Mouse (Mus musculus): ENCODE results near the gene Ushbp1.
"Not testable (repeated sequence)": the region's sequence is repeated elsewhere in the genome, so short reads cannot be mapped to it uniquely, and the experiment has no call there.

Gene Ushbp1

GRCm38 (mm10) chr8:71395629-71396028, at the start of gene Ushbp1:
Gene Ushbp1 (minus strand): TSS chr8:71395802.
- DNase-seq (ENCODE audit: low spot score) = no peak

GRCm38 (mm10) chr8:71445096-71445495, 49.5 kb upstream of the Ushbp1 start:
- no peak for DNase-seq (ENCODE audit: low spot score)

- DNase-seq (ENCODE audit: low spot score) = peak; percentile 85
Measured at GRCm38 (mm10) chr8:71441404-71441803, 45.8 kb upstream of the Ushbp1 start.

GRCm38 (mm10) chr8:71437041-71437440, 41.4 kb upstream of the Ushbp1 start:
- DNase-seq (ENCODE audit: low spot score) = no peak

GRCm38 (mm10) chr8:71432935-71433334, 37.3 kb upstream of the Ushbp1 start:
- DNase-seq (ENCODE audit: low spot score) = not testable (repeated sequence)

GRCm38 (mm10) chr8:71422121-71422520, 26.5 kb upstream of the Ushbp1 start:
- DNase-seq (ENCODE audit: low spot score) = no peak

- no peak for DNase-seq (ENCODE audit: low spot score)
Measured at GRCm38 (mm10) chr8:71411535-71412273, 16.1 kb upstream of the Ushbp1 start.

- no peak for DNase-seq (ENCODE audit: low spot score)
Measured at GRCm38 (mm10) chr8:71408231-71408630, 12.6 kb upstream of the Ushbp1 start.

GRCm38 (mm10) chr8:71407441-71407840, 11.8 kb upstream of the Ushbp1 start:
- DNase-seq (ENCODE audit: low spot score) = no peak

- DNase-seq (ENCODE audit: low spot score) = peak; percentile 79
Measured at GRCm38 (mm10) chr8:71406099-71407015, 10.8 kb upstream of the Ushbp1 start.

GRCm38 (mm10) chr8:71405401-71406098, 9.9 kb upstream of the Ushbp1 start, which contains the start of gene Ankle1:
Gene Ankle1 (plus strand): TSS chr8:71406010.
- DNase-seq (ENCODE audit: low spot score) = peak; percentile 98

- peak; percentile 47 for DNase-seq (ENCODE audit: low spot score)
Measured at GRCm38 (mm10) chr8:71404951-71405351, 9.3 kb upstream of the Ushbp1 start.

- no peak for DNase-seq (ENCODE audit: low spot score)
Measured at GRCm38 (mm10) chr8:71404011-71404410, 8.4 kb upstream of the Ushbp1 start.

GRCm38 (mm10) chr8:71403107-71403885, 7.7 kb upstream of the Ushbp1 start:
- no peak for DNase-seq (ENCODE audit: low spot score)

GRCm38 (mm10) chr8:71402446-71402964, 6.9 kb upstream of the Ushbp1 start:
- DNase-seq (ENCODE audit: low spot score) = no peak

- DNase-seq (ENCODE audit: low spot score) = no peak
Measured at GRCm38 (mm10) chr8:71401454-71401853, 5.9 kb upstream of the Ushbp1 start.

GRCm38 (mm10) chr8:71400826-71401225, 5.2 kb upstream of the Ushbp1 start:
- DNase-seq (ENCODE audit: low spot score) = no peak

- DNase-seq (ENCODE audit: low spot score) = no peak
Measured at GRCm38 (mm10) chr8:71397701-71398100, 2.1 kb upstream of the Ushbp1 start.

GRCm38 (mm10) chr8:71396639-71397305, 1.2 kb upstream of the Ushbp1 start, which contains the start of gene Babam1:
Gene Babam1 (plus strand): TSS chr8:71396861.
- DNase-seq (ENCODE audit: low spot score) = peak; percentile 98

- no peak for DNase-seq (ENCODE audit: low spot score)
Measured at GRCm38 (mm10) chr8:71395071-71395470, 531 bp downstream of the Ushbp1 start.

GRCm38 (mm10) chr8:71394481-71394880, 1.1 kb downstream of the Ushbp1 start:
- no peak for DNase-seq (ENCODE audit: low spot score)
